8 mouse cellular contexts compared by ENCODE assay signal in genomic region chr19:12002125-12002524, GRCm38 (mm10). TPM values are rescaled to one million over a fixed set of nuclear protein-coding genes. Genes with fewer than 3 reads are reported as not detected.
A peak's percentile ranks its signal among the peaks of the same experiment; 100 is the strongest.
DNase-seq lines count a peak whose midpoint lies in the region; ATAC-seq and TF ChIP-seq lines count a peak whose summit lies in the region.

No protein-coding gene starts in this region.

- H3K9ac ChIP-seq in midbrain, postnatal 0 days (replicated peaks; ENCODE audit: low read length, poor library complexity, severe bottlenecking) = no peak overlapping the region
- H3K9ac ChIP-seq in stomach, embryonic 15.5 days = no peak overlapping the region

- no peak overlapping the region for H3K27ac ChIP-seq in midbrain, postnatal 0 days (ENCODE audit: low read depth, low read length)
- no peak overlapping the region for H3K27ac ChIP-seq in stomach, embryonic 15.5 days

- 4% methylated on average over 11 of the region's 11 CpGs for WGBS in midbrain, postnatal 0 days
- WGBS in stomach, embryonic 15.5 days = 3% methylated on average over 11 of the region's 11 CpGs

- DNase-seq in 3T3-L1 (ENCODE audit: low read depth, low spot score) = peak; percentile 95
- DNase-seq in Muller cell, postnatal 12 days (ENCODE audit: inconsistent ontology term) = peak; percentile 65
- peak; percentile 65 for DNase-seq in embryo, embryonic 11.5 days (ENCODE audit: low read depth, low spot score)
- DNase-seq in heart, adult 8-10 months (ENCODE audit: low spot score) = peak; percentile 81
- peak; percentile 36 for DNase-seq in kidney, adult 11 months
- peak; percentile 81 for DNase-seq in liver
- peak; percentile 81 for DNase-seq in midbrain, postnatal 0 days (ENCODE audit: low spot score)

- peak overlapping the region; percentile 32 for H3K4me2 ChIP-seq in midbrain, postnatal 0 days (ENCODE audit: low read depth, low read length, poor library complexity, severe bottlenecking)
- peak overlapping the region; percentile 37 for H3K4me2 ChIP-seq in stomach, embryonic 15.5 days

- H3K36me3 ChIP-seq in midbrain, postnatal 0 days (ENCODE audit: insufficient read depth, low read length) = no peaks in the 10 kb centered on the region
- H3K36me3 ChIP-seq in stomach, embryonic 15.5 days = no peaks in the 10 kb centered on the region

- TF ChIP-seq CTCF in midbrain, postnatal 0 days (IDR thresholded peaks at IDR 0.05) = no peak

- H3K9me3 ChIP-seq in midbrain, postnatal 0 days (ENCODE audit: low read length) = no peaks in the 10 kb centered on the region
- no peaks in the 10 kb centered on the region for H3K9me3 ChIP-seq in stomach, embryonic 15.5 days

- peak overlapping the region; percentile 23 for H3K4me3 ChIP-seq in midbrain, postnatal 0 days (ENCODE audit: low read depth, low read length)
- peak overlapping the region; percentile 21 for H3K4me3 ChIP-seq in stomach, embryonic 15.5 days (replicated peaks)

- peak; percentile 42; the same call in 1 of the 2 replicates for ATAC-seq in midbrain, postnatal 0 days (ENCODE audit: low FRiP score)
- ATAC-seq in stomach, embryonic 15.5 days (ENCODE audit: insufficient read depth, low FRiP score, low read depth) = peak; percentile 65

- H3K27me3 ChIP-seq in midbrain, postnatal 0 days (ENCODE audit: insufficient read depth, low read length) = no peaks in the 10 kb centered on the region
- H3K27me3 ChIP-seq in stomach, embryonic 15.5 days (replicated peaks) = no peaks in the 10 kb centered on the region

- H3K4me1 ChIP-seq in midbrain, postnatal 0 days (ENCODE audit: insufficient read depth, low read length) = 0 out of 2 replicates have a peak, but pooled peaks cover 6% of the 10 kb centered on the region
- H3K4me1 ChIP-seq in stomach, embryonic 15.5 days = peaks cover 8% of the 10 kb centered on the region; the same call in 1 of the 2 replicates

RNA-seq across cellular contexts. Expression of gene Osbp, which starts 36.4 kb away (rescaled TPM):
- 100 to 1,000 TPM in 1 of 4 experiments, 10 to 100 TPM in 3; 90.7 to 106 (median 95.9) TPM for total RNA-seq in heart, adult 8-10 months (2022)
- total RNA-seq in midbrain, postnatal 0 days (2014; rRNA removed) = 24.6 and 28.1 TPM in 2 replicates
- polyA plus RNA-seq in midbrain, postnatal 0 days (2015; fragmentation: Nextera tagmentation; extraction: Ambion mirVana) = 2.8 TPM in 2 replicates
- 4.9 and 5.0 TPM in 2 replicates for polyA plus RNA-seq in stomach, embryonic 15.5 days (2015; fragmentation: Nextera tagmentation; extraction: Ambion mirVana)

RNA-seq across cellular contexts. Expression of gene Olfr1423, which starts 39.0 kb away (rescaled TPM):
- not detected for total RNA-seq in heart, adult 8-10 months (2022)
- total RNA-seq in midbrain, postnatal 0 days (2014; rRNA removed) = not detected in 2 replicates
- polyA plus RNA-seq in midbrain, postnatal 0 days (2015; fragmentation: Nextera tagmentation; extraction: Ambion mirVana) = not detected in 2 replicates
- not detected in 2 replicates for polyA plus RNA-seq in stomach, embryonic 15.5 days (2015; fragmentation: Nextera tagmentation; extraction: Ambion mirVana)

Comparison
In these comparisons a context has a peak if more than half of its experiments do, and no peak if none do; other contexts are left out.
1. DNase-seq: peak in every context shown above with its lines; median percentile 95 in 3T3-L1; 81 in heart, adult 8-10 months; 81 in liver; 81 in midbrain, postnatal 0 days; 65 in Muller cell, postnatal 12 days; 65 in embryo, embryonic 11.5 days; 36 in kidney, adult 11 months.